Mouse (Mus musculus) erythroid progenitor cell, adult 5-6 weeks (primary cell): ENCODE measurements around the gene Cd209f. TPM values are rescaled to one million over a fixed set of nuclear protein-coding genes. Genes with fewer than 3 reads are reported as not detected.
"Not testable (repeated sequence)": the region's sequence is repeated elsewhere in the genome, so short reads cannot be mapped to it uniquely, and the experiment has no call there.

Experiments
- ATAC-seq: replicated peaks from 2 replicates; pipeline ENCODE4 v1.8.0; 2016; ENCODE audit warnings: moderate number of reproducible peaks, mild to moderate bottlenecking, moderate TSS enrichment, inconsistent platforms; ENCODE audit not compliant: poor library complexity, low FRiP score, severe bottlenecking
- total RNA-seq, 2 experiments: library from RNA; stranded (forward) in 1 of 2; stranded (reverse) in 1 of 2; fragments of 150-400 nt in 1 of 2; fragments of 186-747, 209-891 nt in 1 of 2; gene quantifications; 2 replicates each; pipeline versions ENCODE4 v1.2.3 to v1.2.4; 2015 to 2017; ENCODE audit warnings: low replicate concordance in 2 of 2

The Cd209f gene
- total RNA-seq (2015; ENCODE audit: low replicate concordance) (15.1 and 19.8 TPM in 2 replicates), total RNA-seq (2017; ENCODE audit: low replicate concordance) (6.4 TPM in 1 of 2 replicates, not detected in the other)

- not testable (repeated sequence) for ATAC-seq
Observed at GRCm38 (mm10) chr8:4105735-4106134, at the start of gene Cd209f. TSS of gene Cd209f (minus strand) at chr8:4105835.

- no peak for ATAC-seq
Observed at GRCm38 (mm10) chr8:4154878-4155277, 49.2 kb upstream of the Cd209f start.

GRCm38 (mm10) chr8:4147272-4147671, 41.6 kb upstream of the Cd209f start:
- no peak for ATAC-seq

- ATAC-seq = no peak
Observed at GRCm38 (mm10) chr8:4141721-4142120, 36.1 kb upstream of the Cd209f start.

- ATAC-seq = 0 out of 2 replicates have a peak, but pooled peaks have one; percentile 60
Observed at GRCm38 (mm10) chr8:4139660-4140646, 34.3 kb upstream of the Cd209f start.

- no peak for ATAC-seq
Observed at GRCm38 (mm10) chr8:4133798-4134197, 28.2 kb upstream of the Cd209f start, which contains the start of gene Cd209g. TSS of gene Cd209g (plus strand) at chr8:4134098.

- not testable (repeated sequence) for ATAC-seq
Observed at GRCm38 (mm10) chr8:4088514-4088913, 17.1 kb downstream of the Cd209f start.

GRCm38 (mm10) chr8:4087180-4087722, 18.4 kb downstream of the Cd209f start:
- peak; percentile 97 for ATAC-seq

Other genes with a start within 250 kb of the Cd209f start
- gene Cd209d, start 227.3 kb downstream of the Cd209f start, total RNA-seq (2015; ENCODE audit: low replicate concordance) = not detected in 2 replicates
- not detected in 2 replicates for gene Cd209d, start 227.3 kb downstream of the Cd209f start, total RNA-seq (2017; ENCODE audit: low replicate concordance)
- gene Cd209b, start 179.0 kb downstream of the Cd209f start, total RNA-seq (2015; ENCODE audit: low replicate concordance) = not detected in 2 replicates
- not detected in 2 replicates for gene Cd209b, start 179.0 kb downstream of the Cd209f start, total RNA-seq (2017; ENCODE audit: low replicate concordance)
- not detected in 2 replicates for gene Cd209c, start 151.1 kb downstream of the Cd209f start, total RNA-seq (2015; ENCODE audit: low replicate concordance)
- gene Cd209c, start 151.1 kb downstream of the Cd209f start, total RNA-seq (2017; ENCODE audit: low replicate concordance) = 0.08 TPM in 1 of 2 replicates, not detected in the other
- 4.0 TPM in 1 of 2 replicates, not detected in the other for gene Cd209g, start 28.3 kb upstream of the Cd209f start, total RNA-seq (2015; ENCODE audit: low replicate concordance)
- gene Cd209g, start 28.3 kb upstream of the Cd209f start, total RNA-seq (2017; ENCODE audit: low replicate concordance) = 0.13 and 2.6 TPM in 2 replicates
- gene Evi5l, start 60.7 kb upstream of the Cd209f start, total RNA-seq (2015; ENCODE audit: low replicate concordance) = 2.9 and 6.1 TPM in 2 replicates
- gene Evi5l, start 60.7 kb upstream of the Cd209f start, total RNA-seq (2017; ENCODE audit: low replicate concordance) = 2.2 and 13.6 TPM in 2 replicates
- gene Prr36, start 111.6 kb upstream of the Cd209f start, total RNA-seq (2015; ENCODE audit: low replicate concordance) = not detected in 2 replicates
- gene Prr36, start 111.6 kb upstream of the Cd209f start, total RNA-seq (2017; ENCODE audit: low replicate concordance) = not detected in 2 replicates
- gene Lrrc8e, start 121.0 kb upstream of the Cd209f start, total RNA-seq (2015; ENCODE audit: low replicate concordance) = not detected in 2 replicates
- gene Lrrc8e, start 121.0 kb upstream of the Cd209f start, total RNA-seq (2017; ENCODE audit: low replicate concordance) = 0.76 TPM in 1 of 2 replicates, not detected in the other
- 25.2 and 25.6 TPM in 2 replicates for gene Map2k7, start 132.9 kb upstream of the Cd209f start, total RNA-seq (2015; ENCODE audit: low replicate concordance)
- gene Map2k7, start 132.9 kb upstream of the Cd209f start, total RNA-seq (2017; ENCODE audit: low replicate concordance) = 16.9 and 20.3 TPM in 2 replicates
- 2.5 TPM in 1 of 2 replicates, not detected in the other for gene Gm49320, start 133.0 kb upstream of the Cd209f start, total RNA-seq (2015; ENCODE audit: low replicate concordance)
- not detected in 2 replicates for gene Gm49320, start 133.0 kb upstream of the Cd209f start, total RNA-seq (2017; ENCODE audit: low replicate concordance)
- gene Tgfbr3l, start 142.4 kb upstream of the Cd209f start, total RNA-seq (2015; ENCODE audit: low replicate concordance) = not detected in 2 replicates
- not detected in 2 replicates for gene Tgfbr3l, start 142.4 kb upstream of the Cd209f start, total RNA-seq (2017; ENCODE audit: low replicate concordance)
- gene Snapc2, start 147.2 kb upstream of the Cd209f start, total RNA-seq (2015; ENCODE audit: low replicate concordance) = 4.2 and 10.5 TPM in 2 replicates
- gene Snapc2, start 147.2 kb upstream of the Cd209f start, total RNA-seq (2017; ENCODE audit: low replicate concordance) = 3.2 and 6.7 TPM in 2 replicates
- not detected in 2 replicates for gene Ctxn1, start 153.4 kb upstream of the Cd209f start, total RNA-seq (2015; ENCODE audit: low replicate concordance)
- 1.1 TPM in 1 of 2 replicates, not detected in the other for gene Ctxn1, start 153.4 kb upstream of the Cd209f start, total RNA-seq (2017; ENCODE audit: low replicate concordance)
- gene Timm44, start 170.1 kb upstream of the Cd209f start, total RNA-seq (2015; ENCODE audit: low replicate concordance) = 30.6 and 42.9 TPM in 2 replicates
- 28.4 and 36.9 TPM in 2 replicates for gene Timm44, start 170.1 kb upstream of the Cd209f start, total RNA-seq (2017; ENCODE audit: low replicate concordance)
- gene Ccl25, start 219.4 kb upstream of the Cd209f start, total RNA-seq (2015; ENCODE audit: low replicate concordance) = 12.6 and 23.4 TPM in 2 replicates
- gene Ccl25, start 219.4 kb upstream of the Cd209f start, total RNA-seq (2017; ENCODE audit: low replicate concordance) = 7.1 and 17.3 TPM in 2 replicates
- 51.2 and 69.2 TPM in 2 replicates for gene Elavl1, start 219.6 kb upstream of the Cd209f start, total RNA-seq (2015; ENCODE audit: low replicate concordance)
- 45.0 and 55.6 TPM in 2 replicates for gene Elavl1, start 219.6 kb upstream of the Cd209f start, total RNA-seq (2017; ENCODE audit: low replicate concordance)